18 mouse cellular contexts compared by ENCODE assay signal in the genomic region with DNA sequence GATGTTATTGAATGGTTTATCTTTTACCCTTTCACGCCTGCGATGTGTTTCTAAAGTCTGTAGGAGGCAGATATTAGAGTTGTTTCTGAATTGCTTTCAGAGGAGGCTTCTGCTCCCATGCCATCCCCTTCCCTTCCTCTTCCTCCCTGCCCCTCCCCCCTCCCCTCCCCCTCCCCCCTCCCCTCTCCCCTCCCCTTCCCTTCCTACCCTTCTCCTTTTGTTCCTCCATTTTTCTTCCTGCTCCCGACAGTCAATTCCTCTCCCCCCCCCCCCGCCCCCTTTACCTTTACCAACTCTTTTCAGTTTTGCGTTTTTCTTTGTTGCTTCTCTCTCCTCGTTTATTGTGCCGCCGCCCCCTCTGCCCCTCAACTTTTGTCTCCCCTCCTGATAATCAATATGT. TPM values are rescaled to one million over a fixed set of nuclear protein-coding genes. Genes with fewer than 3 reads are reported as not detected.
DNase-seq lines count a peak whose midpoint lies in the region; ATAC-seq and TF ChIP-seq lines count a peak whose summit lies in the region.
"Had no signal": no experiment of that assay in that cellular context is flagged by ENCODE, and none has a peak within 500 bp of the region (broad histone marks: within the 10 kb centered on the region; RNA-seq: fewer than 3 reads in every experiment).

No protein-coding gene starts in this region.

- intact Hi-C loops in heart, postnatal 14 days (cut with DNase I), result no loop called here

- peak overlapping the region; percentile 54 for H3K4me2 ChIP-seq in heart, embryonic 11.5 days
- peak overlapping the region; percentile 43 for H3K4me2 ChIP-seq in midbrain, embryonic 12.5 days (replicated peaks)
- no peak overlapping the region for H3K4me2 ChIP-seq in midbrain, postnatal 0 days (ENCODE audit: low read depth, low read length, poor library complexity, severe bottlenecking)
- H3K4me2 ChIP-seq: lung, embryonic 15.5 days had no signal

- DNase-seq in heart, postnatal 14 days, result no peak
- no peak for DNase-seq in midbrain, postnatal 0 days (ENCODE audit: low spot score)
- no peak for DNase-seq in limb, embryonic 10.5 days (ENCODE audit: low spot score)
- no peak for DNase-seq in adrenal gland, postnatal 10 days
- DNase-seq in embryo, embryonic 11 days, result no peak
- DNase-seq: cerebellum, adult 2 months; layer of hippocampus, adult 9-11 months; right cerebral cortex, postnatal 25 days had no signal

- 2% methylated on average over 6 of the region's 8 CpGs for WGBS in heart, embryonic 11.5 days (ENCODE audit: insufficient replicate concordance)
- 7% methylated on average over 6 of the region's 8 CpGs for WGBS in midbrain, embryonic 12.5 days
- 9% methylated on average over 3 of the region's 8 CpGs for WGBS in midbrain, postnatal 0 days
- WGBS in limb, embryonic 10.5 days, result 5% methylated on average over 5 of the region's 8 CpGs

- peaks cover 5% of the 10 kb centered on the region for H3K4me1 ChIP-seq in heart, embryonic 11.5 days (ENCODE audit: control insufficient read depth, insufficient read depth, low read length)
- peaks cover 18% of the 10 kb centered on the region for H3K4me1 ChIP-seq in midbrain, embryonic 12.5 days
- no peaks in the 10 kb centered on the region for H3K4me1 ChIP-seq in midbrain, postnatal 0 days (ENCODE audit: insufficient read depth, low read length)
- peaks cover 31% of the 10 kb centered on the region for H3K4me1 ChIP-seq in limb, embryonic 10.5 days

- no peak overlapping the region for H3K9ac ChIP-seq in heart, embryonic 11.5 days (ENCODE audit: low read depth, low read length)
- no peak overlapping the region for H3K9ac ChIP-seq in midbrain, embryonic 12.5 days (replicated peaks)
- H3K9ac ChIP-seq in midbrain, postnatal 0 days (replicated peaks; ENCODE audit: low read length, poor library complexity, severe bottlenecking), result no peak overlapping the region
- H3K9ac ChIP-seq: lung, embryonic 15.5 days had no signal

- no peaks in the 10 kb centered on the region for H3K9me3 ChIP-seq in heart, embryonic 11.5 days (replicated peaks; ENCODE audit: control insufficient read depth, low read length)
- no peaks in the 10 kb centered on the region for H3K9me3 ChIP-seq in midbrain, embryonic 12.5 days
- H3K9me3 ChIP-seq in midbrain, postnatal 0 days (ENCODE audit: low read length), result no peaks in the 10 kb centered on the region
- no peaks in the 10 kb centered on the region for H3K9me3 ChIP-seq in limb, embryonic 10.5 days (replicated peaks)
- H3K9me3 ChIP-seq: lung, embryonic 15.5 days had no signal

- no peak overlapping the region for H3K4me3 ChIP-seq in heart, embryonic 11.5 days (ENCODE audit: low read depth, low read length)
- peak overlapping the region; percentile 17; the same call in 1 of the 2 replicates for H3K4me3 ChIP-seq in midbrain, embryonic 12.5 days
- no peak overlapping the region for H3K4me3 ChIP-seq in midbrain, postnatal 0 days (ENCODE audit: low read depth, low read length)
- H3K4me3 ChIP-seq in limb, embryonic 10.5 days, result peak overlapping the region; percentile 36
- H3K4me3 ChIP-seq: lung, embryonic 15.5 days had no signal

- TF ChIP-seq CTCF in midbrain, postnatal 0 days (IDR thresholded peaks at IDR 0.05), result no peak

- no peaks in the 10 kb centered on the region for H3K27me3 ChIP-seq in heart, embryonic 11.5 days (ENCODE audit: control insufficient read depth, insufficient read depth, low read length)
- no peaks in the 10 kb centered on the region for H3K27me3 ChIP-seq in midbrain, embryonic 12.5 days
- no peaks in the 10 kb centered on the region; the same call in 1 of the 2 replicates for H3K27me3 ChIP-seq in midbrain, postnatal 0 days (ENCODE audit: insufficient read depth, low read length)
- H3K27me3 ChIP-seq in limb, embryonic 10.5 days (ENCODE audit: low read depth, poor library complexity, severe bottlenecking), result no peaks in the 10 kb centered on the region

- H3K36me3 ChIP-seq in heart, embryonic 11.5 days (ENCODE audit: control insufficient read depth, insufficient read depth, low read length), result no peaks in the 10 kb centered on the region
- H3K36me3 ChIP-seq in midbrain, embryonic 12.5 days, result no peaks in the 10 kb centered on the region
- no peaks in the 10 kb centered on the region for H3K36me3 ChIP-seq in midbrain, postnatal 0 days (ENCODE audit: insufficient read depth, low read length)
- no peaks in the 10 kb centered on the region for H3K36me3 ChIP-seq in limb, embryonic 10.5 days
- H3K36me3 ChIP-seq: lung, embryonic 15.5 days had no signal

- ATAC-seq in heart, embryonic 11.5 days (replicated peaks; ENCODE audit: insufficient number of reproducible peaks, low FRiP score, low TSS enrichment), result no peak
- no peak for ATAC-seq in midbrain, embryonic 12.5 days (ENCODE audit: low FRiP score, low read depth)
- ATAC-seq in midbrain, postnatal 0 days (ENCODE audit: low FRiP score), result no peak
- ATAC-seq: activated CD4-positive, CD25-positive, alpha-beta regulatory T cell, adult 4 months; inflammation-experienced regulatory T-cells, adult 6 months had no signal

- H3K27ac ChIP-seq in heart, embryonic 11.5 days (ENCODE audit: low read depth, low read length), result no peak overlapping the region
- no peak overlapping the region for H3K27ac ChIP-seq in midbrain, embryonic 12.5 days (replicated peaks)
- H3K27ac ChIP-seq in midbrain, postnatal 0 days (ENCODE audit: low read depth, low read length), result no peak overlapping the region
- H3K27ac ChIP-seq in limb, embryonic 10.5 days, result peak overlapping the region; percentile 79
- H3K27ac ChIP-seq: lung, embryonic 15.5 days had no signal

RNA-seq across cellular contexts. Expression of a gene that starts 6.2 kb away (rescaled TPM):
- 50.0 and 51.5 TPM in 2 replicates for polyA plus RNA-seq in heart, embryonic 11.5 days (2014; fragmentation: Nextera tagmentation; extraction: Ambion mirVana)
- under 1 TPM; 0.46 to 0.76 TPM for total RNA-seq in heart, postnatal 14 days (2021)
- polyA plus RNA-seq in midbrain, embryonic 12.5 days (2016; fragmentation: Nextera tagmentation; extraction: Ambion mirVana), result 98.1 and 104 TPM in 2 replicates
- total RNA-seq in midbrain, postnatal 0 days (2014; rRNA removed), result 2.2 and 3.2 TPM in 2 replicates
- polyA plus RNA-seq in midbrain, postnatal 0 days (2015; fragmentation: Nextera tagmentation; extraction: Ambion mirVana), result 1.2 and 1.3 TPM in 2 replicates
- polyA plus RNA-seq in limb, embryonic 10.5 days (2016; fragmentation: Nextera tagmentation; extraction: Ambion mirVana), result 165 and 181 TPM in 2 replicates
- 1 to 10 TPM; 4.3 to 6.4 TPM for total RNA-seq in adrenal gland, postnatal 10 days (2021)
- polyA plus RNA-seq: cerebellum, adult 2 months; inflammation-experienced regulatory T-cells, adult 6 months had no signal

RNA-seq across cellular contexts. Expression of a gene that starts 12.4 kb away (rescaled TPM):
- polyA plus RNA-seq in heart, embryonic 11.5 days (2014; fragmentation: Nextera tagmentation; extraction: Ambion mirVana), result not detected in 2 replicates
- total RNA-seq in heart, postnatal 14 days (2021), result not detected
- polyA plus RNA-seq in midbrain, embryonic 12.5 days (2016; fragmentation: Nextera tagmentation; extraction: Ambion mirVana), result not detected in 2 replicates
- total RNA-seq in midbrain, postnatal 0 days (2014; rRNA removed), result not detected in 2 replicates
- polyA plus RNA-seq in midbrain, postnatal 0 days (2015; fragmentation: Nextera tagmentation; extraction: Ambion mirVana), result not detected in 2 replicates
- not detected in 2 replicates for polyA plus RNA-seq in limb, embryonic 10.5 days (2016; fragmentation: Nextera tagmentation; extraction: Ambion mirVana)
- total RNA-seq in adrenal gland, postnatal 10 days (2021), result not detected
- total RNA-seq: left cerebral cortex, postnatal 25 days had no signal
- polyA plus RNA-seq: activated CD4-positive, CD25-positive, alpha-beta regulatory T cell, adult 4 months; brain, embryonic 14.5 days; cerebellum, adult 2 months; frontal cortex, adult 2 months; gonadal fat pad, adult 2 months; inflammation-experienced regulatory T-cells, adult 6 months; kidney, embryonic 16.5 days; lung, embryonic 15.5 days had no signal

RNA-seq across cellular contexts. Expression of a gene that starts 22.7 kb away (rescaled TPM):
- polyA plus RNA-seq in heart, embryonic 11.5 days (2014; fragmentation: Nextera tagmentation; extraction: Ambion mirVana), result 27.1 and 31.3 TPM in 2 replicates
- total RNA-seq in heart, postnatal 14 days (2021), result 10 to 100 TPM; 45.8 to 51.2 TPM
- 111 and 126 TPM in 2 replicates for polyA plus RNA-seq in midbrain, embryonic 12.5 days (2016; fragmentation: Nextera tagmentation; extraction: Ambion mirVana)
- total RNA-seq in midbrain, postnatal 0 days (2014; rRNA removed), result 23.2 and 38.6 TPM in 2 replicates
- polyA plus RNA-seq in midbrain, postnatal 0 days (2015; fragmentation: Nextera tagmentation; extraction: Ambion mirVana), result 114 TPM in 2 replicates
- 108 TPM in 2 replicates for polyA plus RNA-seq in limb, embryonic 10.5 days (2016; fragmentation: Nextera tagmentation; extraction: Ambion mirVana)
- 10 to 100 TPM; 68.5 to 72.3 TPM for total RNA-seq in adrenal gland, postnatal 10 days (2021)

RNA-seq across cellular contexts. Expression of a gene that starts 53.2 kb away (rescaled TPM):
- polyA plus RNA-seq in heart, embryonic 11.5 days (2014; fragmentation: Nextera tagmentation; extraction: Ambion mirVana), result 23.0 and 33.1 TPM in 2 replicates
- 10 to 100 TPM; 31.9 to 36.8 TPM for total RNA-seq in heart, postnatal 14 days (2021)
- polyA plus RNA-seq in midbrain, embryonic 12.5 days (2016; fragmentation: Nextera tagmentation; extraction: Ambion mirVana), result 36.1 and 42.1 TPM in 2 replicates
- total RNA-seq in midbrain, postnatal 0 days (2014; rRNA removed), result 59.7 and 62.2 TPM in 2 replicates
- polyA plus RNA-seq in midbrain, postnatal 0 days (2015; fragmentation: Nextera tagmentation; extraction: Ambion mirVana), result 33.0 and 36.0 TPM in 2 replicates
- polyA plus RNA-seq in limb, embryonic 10.5 days (2016; fragmentation: Nextera tagmentation; extraction: Ambion mirVana), result 37.5 and 38.3 TPM in 2 replicates
- total RNA-seq in adrenal gland, postnatal 10 days (2021), result 10 to 100 TPM; 41.7 to 44.6 TPM

Comparison
In these comparisons a context has a peak if more than half of its experiments do, and no peak if none do; other contexts are left out.
1. H3K4me3 ChIP-seq: peak in midbrain, embryonic 12.5 days (single experiment) and limb, embryonic 10.5 days (single experiment); none in heart, embryonic 11.5 days (single experiment) and midbrain, postnatal 0 days (single experiment).
2. RNA of a gene that starts 6.2 kb away (polyA plus RNA-seq): 165 to 181 TPM in limb, embryonic 10.5 days, 98.1 to 104 TPM in midbrain, embryonic 12.5 days and 50.0 to 51.5 TPM in heart, embryonic 11.5 days; 1.2 to 1.3 TPM in midbrain, postnatal 0 days; every median in the first group is over 10 times any median in the second.